Mouse (Mus musculus): ENCODE measurements around the gene Nfkbib. TPM values are rescaled to one million over a fixed set of nuclear protein-coding genes. Genes with fewer than 3 reads are reported as not detected.

Gene Nfkbib
- total and polyA plus RNA-seq, 2 experiments from 2014 or later, result 18.0 to 59.8 TPM

DNA sequence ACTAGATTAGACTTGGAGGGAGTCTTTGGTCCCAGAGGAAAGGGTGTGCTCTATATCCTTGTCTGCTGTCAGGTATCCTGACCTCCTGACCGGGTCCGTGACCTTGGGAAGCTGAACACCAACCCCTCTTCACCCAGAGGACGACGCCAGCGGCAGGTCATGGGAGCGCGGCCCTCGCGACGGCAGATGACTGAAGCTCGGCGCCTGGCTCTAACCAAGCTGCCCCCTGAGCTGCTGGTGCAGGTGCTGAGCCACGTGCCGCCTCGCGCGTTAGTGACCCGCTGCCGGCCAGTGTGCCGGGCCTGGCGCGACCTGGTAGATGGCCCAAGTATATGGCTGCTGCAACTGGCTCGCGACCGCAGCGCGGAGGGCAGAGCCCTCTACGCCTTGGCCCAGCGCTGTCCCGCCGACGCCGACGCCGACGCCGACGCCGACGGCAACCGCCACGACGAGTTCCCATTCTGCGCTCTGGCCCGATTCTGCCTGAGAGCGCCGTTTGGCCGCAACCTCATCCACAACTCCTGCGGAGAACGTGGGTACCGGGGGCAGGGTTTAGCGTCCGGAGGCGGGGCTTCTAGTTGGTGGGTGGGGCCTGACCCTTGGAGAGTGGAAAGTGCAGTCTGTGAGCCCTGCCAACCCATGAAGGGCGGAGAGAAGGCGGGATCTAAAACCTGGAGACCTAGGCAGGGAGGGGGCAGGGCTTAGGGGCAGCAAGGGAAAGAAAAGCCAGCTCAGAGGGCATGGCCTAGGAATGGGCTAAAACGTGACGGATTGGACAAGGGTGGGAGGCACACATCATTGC is 34.8 kb downstream of the Nfkbib start:
- H3K27me3 ChIP-seq (ENCODE audit: insufficient read depth, low read length), result no peaks in the 10 kb centered on the region
- ATAC-seq (peak; percentile 72), DNase-seq (peak; percentile 41)
- H3K4me1 ChIP-seq (ENCODE audit: insufficient read depth), result no peaks in the 10 kb centered on the region; the same call in 1 of the 2 replicates
- no peaks in the 10 kb centered on the region; the same call in 1 of the 2 replicates for H3K36me3 ChIP-seq (ENCODE audit: insufficient read depth)
- no peak for TF ChIP-seq CTCF (IDR thresholded peaks at IDR 0.05; ENCODE audit: low read depth)
- peak overlapping the region; percentile 32 for H3K4me3 ChIP-seq (ENCODE audit: low read depth, low read length)
- peak overlapping the region; percentile 49 for H3K4me2 ChIP-seq (ENCODE audit: low read depth)
- H3K27ac ChIP-seq (ENCODE audit: low read depth, low read length), result no peak overlapping the region
- H3K9me3 ChIP-seq (ENCODE audit: low read length), result 0 out of 2 replicates have a peak, but pooled peaks cover 3% of the 10 kb centered on the region
- peak overlapping the region; percentile 31 for H3K9ac ChIP-seq
- WGBS, result 4% methylated on average over 58 of the region's 58 CpGs

DNA sequence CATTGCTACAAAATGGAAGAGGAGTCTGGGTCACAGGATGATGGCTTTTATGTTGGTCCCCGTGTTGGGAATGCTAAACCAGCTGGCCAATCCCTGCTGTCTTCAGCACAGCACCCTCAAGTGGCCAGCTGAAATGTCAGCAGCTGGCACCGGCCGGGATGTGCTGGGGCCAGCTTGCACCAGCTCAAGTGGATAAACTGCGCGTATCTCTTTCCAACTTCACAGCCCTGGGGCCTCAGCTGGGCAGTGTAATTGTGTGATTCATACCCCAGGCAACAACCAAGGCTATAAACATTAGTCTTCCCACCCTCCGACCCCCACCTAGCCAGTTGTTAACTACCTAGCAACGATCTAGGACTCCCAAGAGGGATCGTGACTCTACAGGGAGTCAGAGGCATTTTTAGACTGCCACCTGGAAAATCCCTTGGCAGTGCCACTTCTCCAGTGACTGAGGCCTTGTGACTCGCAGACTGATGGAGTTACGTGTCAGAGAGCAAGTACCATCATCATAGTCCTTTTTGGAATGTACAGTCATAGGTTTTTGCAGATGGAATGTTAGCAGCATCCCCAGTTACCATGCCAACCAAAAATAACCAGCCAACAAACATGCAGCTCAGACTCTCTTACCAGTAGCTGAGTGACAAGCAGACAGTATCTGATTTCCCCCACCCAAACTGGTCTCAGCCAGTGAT is 39.5 kb downstream of the Nfkbib start:
- Histone ChIP-seq H3K9ac (no peak overlapping the region), H3K9me3 (ENCODE audit: low read length) (0 out of 2 replicates have a peak, but pooled peaks cover 3% of the 10 kb centered on the region), H3K4me1 (ENCODE audit: insufficient read depth) (no peaks in the 10 kb centered on the region; the same call in 1 of the 2 replicates), H3K27ac (ENCODE audit: low read depth, low read length) (no peak overlapping the region), H3K4me2 (ENCODE audit: low read depth) (no peak overlapping the region), H3K27me3 (ENCODE audit: insufficient read depth, low read length) (no peaks in the 10 kb centered on the region), H3K36me3 (ENCODE audit: insufficient read depth) (no peaks in the 10 kb centered on the region), H3K4me3 (ENCODE audit: low read depth, low read length) (no peak overlapping the region)
- ATAC-seq (peak; percentile 56), DNase-seq (peak; percentile 29)
- TF ChIP-seq CTCF (IDR thresholded peaks at IDR 0.05; ENCODE audit: low read depth), result peak; percentile 45
- WGBS, result 52% methylated on average over 10 of the region's 10 CpGs

DNA sequence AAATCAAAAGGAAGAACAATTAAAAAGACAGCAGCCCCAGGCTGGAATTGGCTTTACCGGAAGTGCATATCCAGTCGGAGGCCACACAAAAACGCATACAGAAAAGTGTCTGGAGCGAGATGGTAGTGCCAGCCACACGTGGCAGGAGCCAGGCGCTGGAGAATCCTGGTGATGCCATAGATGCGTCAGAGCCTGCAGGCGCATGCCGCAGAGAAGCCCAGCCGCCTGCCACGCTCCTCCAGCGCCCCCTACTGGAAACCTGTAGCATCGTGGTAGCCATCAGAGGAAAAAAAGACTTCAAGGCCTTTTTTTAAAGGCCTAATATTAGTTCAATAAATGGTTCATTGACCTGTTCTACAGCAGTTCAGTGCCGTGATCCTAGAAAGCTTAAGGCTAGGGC is 40.7 kb downstream of the Nfkbib start:
- 5% methylated on average over 14 of the region's 14 CpGs for WGBS

GRCm38 (mm10) chr7:28724613-28725012 is 42.7 kb downstream of the Nfkbib start:
- Histone ChIP-seq H3K9ac (no peak overlapping the region), H3K9me3 (ENCODE audit: low read length) (no peaks in the 10 kb centered on the region), H3K4me3 (ENCODE audit: low read depth, low read length) (no peak overlapping the region), H3K4me2 (ENCODE audit: low read depth) (no peak overlapping the region), H3K36me3 (ENCODE audit: insufficient read depth) (no peaks in the 10 kb centered on the region), H3K27ac (ENCODE audit: low read depth, low read length) (no peak overlapping the region), H3K27me3 (ENCODE audit: insufficient read depth, low read length) (no peaks in the 10 kb centered on the region), H3K4me1 (ENCODE audit: insufficient read depth) (no peaks in the 10 kb centered on the region; the same call in 1 of the 2 replicates)
- TF ChIP-seq CTCF (IDR thresholded peaks at IDR 0.05; ENCODE audit: low read depth), result no peak
- ATAC-seq, result no peak
- no peak for DNase-seq
- 95% methylated on average over 2 of the region's 2 CpGs for WGBS

More for the DNA sequence above, 40.7 kb downstream of the Nfkbib start:
- H3K27me3 ChIP-seq (ENCODE audit: insufficient read depth, low read length), result no peaks in the 10 kb centered on the region
- DNase-seq, result peak; percentile 89
- peak overlapping the region; percentile 23; the same call in 1 of the 2 replicates for H3K4me2 ChIP-seq (ENCODE audit: low read depth)
- no peaks in the 10 kb centered on the region; the same call in 1 of the 2 replicates for H3K4me1 ChIP-seq (ENCODE audit: insufficient read depth)
- no peaks in the 10 kb centered on the region for H3K36me3 ChIP-seq (ENCODE audit: insufficient read depth)
- ATAC-seq, result peak; percentile 89
- no peak overlapping the region for H3K4me3 ChIP-seq (ENCODE audit: low read depth, low read length)
- peak; percentile 91 for TF ChIP-seq CTCF (IDR thresholded peaks at IDR 0.05; ENCODE audit: low read depth)
- no peak overlapping the region for H3K27ac ChIP-seq (ENCODE audit: low read depth, low read length)
- H3K9ac ChIP-seq, result no peak overlapping the region
- H3K9me3 ChIP-seq (ENCODE audit: low read length), result 0 out of 2 replicates have a peak, but pooled peaks cover 3% of the 10 kb centered on the region

DNA sequence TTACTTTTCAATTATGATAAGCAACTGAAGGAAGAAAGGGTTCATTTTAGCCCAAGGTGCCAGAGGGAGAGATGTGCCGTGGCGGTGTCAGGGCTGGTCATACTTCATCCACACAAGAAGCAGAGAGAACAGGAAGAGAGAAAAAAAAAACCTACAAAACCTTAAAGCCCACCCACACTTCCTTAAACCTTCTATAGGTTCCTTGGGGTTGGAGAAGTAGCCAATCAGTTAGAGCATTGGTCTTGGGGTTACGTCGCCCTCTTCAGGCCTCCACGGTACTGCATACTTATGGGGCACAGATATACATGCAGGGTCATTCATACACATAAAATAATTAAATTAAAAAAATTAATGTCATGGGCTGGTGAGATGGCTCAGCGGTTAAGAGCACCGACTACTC is 45.2 kb downstream of the Nfkbib start:
- ATAC-seq, result no peak
- TF ChIP-seq CTCF (IDR thresholded peaks at IDR 0.05; ENCODE audit: low read depth), result peak; percentile 24; the same call in 1 of the 2 replicates
- 91% methylated on average over 7 of the region's 7 CpGs for WGBS

GRCm38 (mm10) chr7:28720753-28721537 is 46.4 kb downstream of the Nfkbib start:
- 79% methylated on average over 3 of the region's 3 CpGs for WGBS
- H3K36me3 ChIP-seq (ENCODE audit: insufficient read depth), result no peaks in the 10 kb centered on the region
- H3K4me3 ChIP-seq (ENCODE audit: low read depth, low read length), result no peak overlapping the region
- no peaks in the 10 kb centered on the region for H3K27me3 ChIP-seq (ENCODE audit: insufficient read depth, low read length)
- ATAC-seq, result no peak
- no peak for DNase-seq
- no peak overlapping the region for H3K4me2 ChIP-seq (ENCODE audit: low read depth)
- H3K9me3 ChIP-seq (ENCODE audit: low read length), result no peaks in the 10 kb centered on the region
- H3K9ac ChIP-seq, result no peak overlapping the region
- no peaks in the 10 kb centered on the region for H3K4me1 ChIP-seq (ENCODE audit: insufficient read depth)
- TF ChIP-seq CTCF (IDR thresholded peaks at IDR 0.05; ENCODE audit: low read depth), result no peak
- H3K27ac ChIP-seq (ENCODE audit: low read depth, low read length), result no peak overlapping the region

More for the DNA sequence above, 45.2 kb downstream of the Nfkbib start:
- Histone ChIP-seq H3K27me3 (ENCODE audit: insufficient read depth, low read length) (no peaks in the 10 kb centered on the region), H3K4me1 (ENCODE audit: insufficient read depth) (no peaks in the 10 kb centered on the region), H3K4me2 (ENCODE audit: low read depth) (no peak overlapping the region), H3K36me3 (ENCODE audit: insufficient read depth) (no peaks in the 10 kb centered on the region), H3K9me3 (ENCODE audit: low read length) (no peaks in the 10 kb centered on the region), H3K9ac (no peak overlapping the region), H3K4me3 (ENCODE audit: low read depth, low read length) (no peak overlapping the region), H3K27ac (ENCODE audit: low read depth, low read length) (no peak overlapping the region)
- DNase-seq, result no peak
